Mouse (Mus musculus): ENCODE data around the gene Wfdc1.

Gene Wfdc1

DNA sequence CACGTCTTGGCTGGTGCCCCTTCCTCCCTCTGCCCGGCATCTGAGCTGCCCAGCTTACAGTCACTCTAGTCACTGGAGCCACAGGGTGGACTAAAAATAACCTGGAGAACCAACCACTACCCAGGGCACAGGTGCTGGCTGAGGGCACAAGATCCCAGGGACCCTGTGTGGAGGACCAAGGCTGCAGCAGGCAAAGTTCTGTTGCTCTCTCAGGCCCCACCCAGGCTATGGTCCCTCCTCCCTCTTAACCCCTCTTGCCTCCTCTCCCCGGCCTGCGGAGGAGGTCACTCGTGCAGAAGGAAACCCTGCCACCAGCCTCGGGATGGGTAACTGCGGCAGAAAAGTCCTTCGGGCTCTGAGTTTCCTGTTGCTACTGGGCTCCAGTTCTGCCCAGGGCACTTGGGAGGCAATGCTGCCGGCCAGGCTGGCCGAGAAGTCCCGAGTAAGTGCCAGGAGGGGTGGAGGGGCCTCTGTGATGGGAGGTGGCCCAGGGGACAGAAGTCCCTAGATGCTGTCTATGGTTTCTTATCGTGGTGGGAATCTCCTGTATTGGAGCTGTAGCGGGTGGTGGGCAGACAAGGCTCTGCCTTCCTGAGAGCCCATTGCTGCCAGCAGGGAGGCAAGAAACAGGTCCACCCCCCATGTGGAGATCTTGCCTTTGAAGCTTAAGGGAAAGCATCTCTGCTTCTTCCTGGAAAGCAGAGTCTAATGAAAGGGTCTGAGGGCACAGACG lies at the start of gene Wfdc1:
Wfdc1 (plus strand) TSS at position 147 of the 733 bp plus-strand sequence.
- DNase-seq = peak in 1 of 2 experiments; percentile 13

DNA sequence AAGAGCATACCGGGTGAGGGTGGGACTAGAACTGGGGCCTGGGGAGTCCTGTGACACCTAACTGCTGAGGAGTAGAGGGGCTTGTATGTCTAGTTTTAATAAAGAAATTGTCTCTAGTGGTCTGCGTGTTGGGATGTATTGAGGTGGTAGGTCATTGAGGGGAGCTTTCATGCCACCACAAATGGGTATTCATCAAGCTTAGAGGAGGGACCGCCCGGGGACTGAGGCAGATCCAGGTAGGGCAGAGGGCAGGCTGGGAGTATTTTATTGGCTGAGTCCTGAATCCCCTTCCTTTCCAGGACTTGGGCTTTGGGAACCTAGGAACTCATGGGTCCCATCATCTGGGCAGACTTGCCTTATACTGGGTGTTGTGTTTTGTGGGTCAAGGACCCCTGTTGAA lies 49.4 kb upstream of the Wfdc1 start:
- no peak for DNase-seq

DNA sequence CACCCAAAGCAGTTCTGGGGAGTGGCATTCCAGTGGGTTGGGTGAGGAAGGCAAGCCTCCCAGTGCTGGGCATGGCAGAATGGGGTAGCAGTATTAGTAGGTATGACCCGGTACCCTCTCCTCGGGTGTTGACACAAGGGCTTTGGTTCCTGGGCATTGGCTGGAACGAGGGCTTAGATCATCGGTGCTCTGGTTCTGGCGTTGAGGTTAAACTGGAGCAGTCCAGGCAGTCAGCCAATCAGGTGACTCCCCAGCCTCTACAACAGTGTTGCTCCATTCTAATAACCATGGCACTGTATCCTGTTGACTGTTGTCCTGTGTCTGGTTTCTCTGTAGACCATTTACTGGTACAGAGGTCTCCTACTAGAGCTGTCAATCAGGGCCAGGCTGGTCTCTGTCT lies 48.6 kb upstream of the Wfdc1 start:
- no peak for DNase-seq

DNA sequence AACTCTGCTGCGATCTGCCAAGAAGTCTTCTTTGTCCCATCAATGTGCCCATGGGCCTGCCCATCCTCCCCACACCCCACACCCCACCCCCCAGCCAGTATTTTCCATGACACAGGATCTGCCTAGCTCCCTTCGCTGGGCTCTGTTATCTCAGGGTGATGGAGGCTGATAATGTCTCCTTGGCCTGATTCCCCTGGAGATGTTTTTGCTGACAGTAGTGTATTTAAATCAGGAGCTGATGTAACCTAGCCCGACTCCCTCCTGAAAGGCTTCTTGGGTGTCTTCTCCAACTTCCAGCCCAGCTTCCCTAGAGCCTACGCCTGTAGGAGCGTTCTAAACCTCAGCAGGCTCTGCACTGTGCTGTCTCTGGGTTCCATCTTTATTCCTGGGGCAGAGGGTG lies 47.3 kb upstream of the Wfdc1 start:
- DNase-seq = no peak

DNA sequence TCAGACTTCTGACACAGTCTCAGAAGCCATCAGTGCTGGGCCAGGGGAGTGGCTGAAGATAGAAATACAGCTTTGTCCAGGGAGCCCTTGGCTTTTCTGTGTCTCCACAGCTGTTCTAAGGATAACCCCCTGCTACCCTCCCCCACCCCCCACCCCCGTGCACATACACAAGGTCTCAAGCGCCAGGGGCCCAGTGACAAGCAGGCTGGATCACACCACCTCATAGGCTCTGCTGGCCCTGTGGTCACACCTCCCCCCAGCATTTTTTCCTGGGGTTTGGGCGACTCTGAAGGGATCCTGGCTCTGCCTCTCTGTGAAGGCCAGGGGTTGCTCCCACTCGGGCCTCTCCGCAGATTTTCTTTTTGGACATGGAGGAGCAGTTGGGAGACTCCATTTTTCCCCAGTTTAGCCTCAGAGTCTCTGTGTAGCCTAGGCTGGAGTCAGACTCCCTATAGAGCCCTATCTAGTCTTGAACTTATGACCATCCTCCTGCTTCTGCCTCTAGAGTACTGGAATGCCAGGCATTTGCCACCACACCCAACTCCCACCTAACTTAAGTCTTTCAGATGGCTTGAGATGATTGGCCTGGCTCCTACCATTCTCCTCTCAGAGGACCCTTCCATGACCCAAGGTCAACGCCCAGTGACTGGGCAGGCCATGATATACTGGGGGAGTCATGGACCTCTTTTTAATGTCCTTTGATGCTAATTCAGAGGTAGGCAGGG lies 45.9 kb upstream of the Wfdc1 start:
- no peak for DNase-seq

DNA sequence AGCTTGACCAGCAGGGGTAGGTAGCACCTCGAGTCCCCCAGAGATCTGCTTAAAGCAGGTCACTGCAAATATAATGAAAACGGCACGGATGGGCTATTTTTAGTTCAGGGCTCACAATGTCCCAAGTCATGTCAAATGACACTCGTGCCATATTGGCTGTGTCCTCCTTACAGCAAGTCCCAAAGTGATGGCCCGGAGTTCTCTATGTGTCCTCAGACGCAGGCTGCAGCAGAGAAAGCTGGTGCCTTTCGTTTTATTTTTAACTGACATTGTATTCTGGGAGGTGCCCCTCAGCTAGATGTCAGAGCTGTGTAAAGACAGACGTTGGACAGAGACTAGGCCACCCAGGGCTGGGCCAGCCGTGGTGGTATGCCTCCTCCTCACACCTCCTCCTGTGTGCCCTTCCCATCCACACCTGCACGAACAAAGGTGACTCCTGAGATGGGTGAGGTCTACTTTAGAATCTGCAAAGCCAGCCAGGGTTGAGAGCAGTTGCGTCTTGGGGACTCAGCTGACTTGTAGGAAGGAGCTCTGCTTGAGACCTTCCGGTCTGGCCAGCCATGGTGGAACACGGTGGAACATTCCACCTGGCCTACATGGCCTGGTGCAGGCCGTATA lies 45.2 kb upstream of the Wfdc1 start:
- DNase-seq = no peak

DNA sequence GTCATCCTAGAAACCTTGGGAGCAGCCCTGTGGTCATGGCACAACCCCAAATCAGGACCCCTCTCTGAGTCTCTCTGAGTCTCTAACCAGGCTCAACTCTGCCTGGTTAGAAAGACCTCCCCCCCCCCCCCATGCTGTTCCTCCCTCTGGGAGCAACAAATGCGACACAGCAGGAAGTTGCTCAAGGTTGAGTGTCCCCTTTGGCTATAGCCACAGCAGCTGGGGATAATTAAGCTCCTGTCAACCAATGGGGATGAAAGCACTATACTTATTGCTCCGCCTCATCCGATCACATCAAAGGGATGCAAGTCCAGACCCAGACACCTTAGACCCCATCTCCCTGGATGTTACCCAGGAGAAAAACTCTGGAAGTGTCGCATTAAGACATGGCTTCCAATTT lies 43.6 kb upstream of the Wfdc1 start:
- DNase-seq = no peak

DNA sequence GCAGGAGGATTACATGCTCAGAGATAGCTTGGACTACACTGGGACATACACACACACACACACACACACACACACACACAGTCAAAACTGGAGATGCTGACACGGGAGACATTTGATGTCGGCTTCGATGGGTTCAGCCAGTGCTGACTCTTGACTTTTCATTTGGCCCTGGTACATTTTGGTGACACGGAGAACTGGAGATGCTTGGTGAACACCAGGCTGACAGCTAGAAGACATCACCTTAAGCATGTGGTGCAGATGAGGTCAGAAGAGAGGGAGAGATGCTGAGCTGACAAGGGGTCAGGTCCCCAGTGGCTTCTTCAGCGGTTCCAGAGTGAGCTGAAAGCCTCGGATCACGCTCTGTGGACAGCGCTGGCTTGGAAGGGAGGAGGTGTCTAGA lies 43.1 kb upstream of the Wfdc1 start:
- DNase-seq = no peak

DNA sequence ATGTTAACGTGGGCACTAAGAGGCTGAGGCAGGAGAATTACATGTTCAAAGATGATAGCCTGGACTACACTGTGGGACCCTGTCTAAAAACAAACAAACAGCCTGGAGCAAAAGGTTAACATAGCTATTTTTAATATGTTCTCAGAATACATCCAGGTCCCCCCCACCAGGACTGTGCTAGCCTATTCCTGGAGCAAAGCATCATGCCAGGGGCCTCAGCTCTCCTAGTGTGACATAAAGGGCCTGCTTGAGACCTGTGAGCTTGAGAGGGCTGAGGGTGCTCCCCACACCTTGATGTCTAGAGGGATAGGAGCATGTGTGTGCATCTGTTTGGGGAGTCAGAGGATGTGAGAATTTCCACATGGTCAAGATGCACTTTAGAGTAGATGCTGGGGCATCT lies 42.4 kb upstream of the Wfdc1 start:
- no peak for DNase-seq

DNA sequence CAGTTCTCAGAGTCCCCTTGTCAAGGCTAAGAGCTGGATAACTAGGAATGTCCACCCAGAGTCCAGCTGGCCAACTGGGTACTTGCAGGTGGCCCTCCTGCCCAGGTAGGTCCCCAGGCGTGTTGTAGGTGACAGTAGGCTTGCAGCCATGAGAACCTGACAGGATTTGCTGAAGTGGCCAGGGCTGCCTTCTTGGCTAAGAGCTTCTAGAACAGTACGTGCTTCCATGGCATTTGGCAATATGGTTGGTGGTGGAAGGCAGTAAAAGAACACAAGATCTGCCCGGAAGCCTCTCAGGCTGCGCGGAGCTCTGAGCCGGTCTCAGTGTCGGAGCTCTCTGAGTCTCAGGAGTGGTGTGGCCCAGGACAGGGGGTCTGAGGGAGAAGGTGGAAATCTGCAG lies 41.2 kb upstream of the Wfdc1 start:
- DNase-seq = no peak

DNA sequence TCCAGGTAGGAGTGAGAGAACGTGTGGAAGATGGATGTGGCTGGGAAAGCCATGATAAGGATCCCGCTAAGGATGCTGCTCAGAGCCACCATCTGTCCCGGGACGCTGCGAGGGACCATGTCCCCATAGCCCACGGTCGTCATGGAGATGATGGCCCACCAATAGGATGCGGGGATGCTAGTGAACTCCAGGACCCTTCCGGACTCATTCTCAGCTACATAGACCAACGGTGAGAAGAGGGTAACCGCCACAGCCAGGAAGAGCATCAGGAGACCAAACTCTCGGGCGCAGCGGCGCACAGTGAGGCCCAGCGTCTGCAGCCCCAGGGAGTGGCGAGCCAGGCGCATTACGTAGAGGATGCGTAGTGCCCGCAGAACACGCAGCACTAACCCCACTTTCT lies 40.4 kb upstream of the Wfdc1 start:
- DNase-seq = no peak

DNA sequence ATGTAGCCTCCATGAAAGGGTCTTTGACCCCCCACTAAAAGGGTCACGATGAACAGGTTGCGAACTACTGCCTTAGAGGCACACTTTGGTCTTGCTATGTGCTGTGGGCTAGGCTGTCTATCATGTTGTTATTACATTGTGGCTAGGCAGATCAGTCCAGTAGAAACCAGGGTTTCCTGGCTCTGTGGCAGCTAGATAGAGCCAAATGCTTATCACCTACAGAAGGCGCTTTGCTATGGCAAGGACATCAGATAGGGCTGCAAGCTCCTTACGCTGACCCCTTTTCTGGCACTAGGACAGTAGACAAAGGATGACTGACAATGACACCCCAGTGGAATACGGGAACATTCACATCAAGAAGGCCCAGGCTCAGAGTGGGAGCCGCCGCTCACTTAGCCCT lies 39.0 kb upstream of the Wfdc1 start:
- no peak for DNase-seq

DNA sequence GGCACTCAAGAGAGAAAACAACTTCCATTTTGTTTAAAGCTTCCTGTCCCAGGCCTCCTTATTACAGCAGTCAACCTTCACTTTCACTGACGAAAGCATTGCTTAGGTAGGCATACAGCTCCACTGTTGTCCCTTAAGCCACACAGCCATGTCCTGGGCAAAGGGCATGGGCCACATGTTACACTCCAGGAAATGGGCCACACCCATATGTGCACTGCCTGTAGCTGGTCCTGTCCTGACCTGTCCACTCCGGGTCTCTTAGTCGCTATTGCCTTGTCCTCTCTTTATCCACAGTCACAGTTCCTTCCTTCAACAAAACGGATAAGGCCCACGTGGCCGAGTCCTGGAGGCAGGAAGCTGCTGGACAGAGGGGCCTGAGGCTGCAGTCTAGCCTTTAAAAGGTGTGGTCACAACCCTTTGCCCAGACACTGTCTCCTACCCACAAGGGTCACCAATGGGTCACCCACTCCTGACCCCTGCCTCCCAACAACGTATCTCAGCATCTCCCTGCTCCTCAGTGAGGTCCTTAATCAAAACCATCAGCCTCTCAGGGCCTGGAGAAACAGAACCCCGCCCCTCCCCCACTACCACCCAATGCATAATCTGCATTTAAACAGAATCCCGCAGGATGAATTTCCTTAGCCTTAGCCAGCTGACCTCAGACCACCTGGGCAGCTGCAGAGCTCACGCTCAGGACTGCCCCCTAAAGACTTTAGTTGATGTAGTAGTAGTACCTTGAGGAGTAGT lies 38.4 kb upstream of the Wfdc1 start:
- no peak for DNase-seq

DNA sequence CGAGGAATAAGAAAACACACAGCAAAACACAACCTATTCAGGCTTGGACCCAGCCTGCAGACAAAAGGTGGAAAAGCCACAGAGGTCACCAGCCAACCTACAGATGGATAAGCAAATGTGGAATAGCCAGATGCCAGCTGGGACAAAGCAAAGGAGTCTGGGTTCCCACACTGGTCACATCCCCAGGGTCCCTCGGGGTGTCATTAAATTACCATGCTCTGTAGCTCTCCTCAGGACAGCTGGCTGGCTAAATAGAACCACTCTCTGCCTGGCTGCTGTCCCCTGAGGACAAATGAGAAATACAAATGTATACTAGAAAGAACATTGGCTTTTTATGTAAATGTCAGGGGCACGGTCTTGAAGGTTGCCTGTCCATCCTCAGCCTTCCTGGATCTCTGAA lies 35.3 kb upstream of the Wfdc1 start:
- DNase-seq = no peak

DNA sequence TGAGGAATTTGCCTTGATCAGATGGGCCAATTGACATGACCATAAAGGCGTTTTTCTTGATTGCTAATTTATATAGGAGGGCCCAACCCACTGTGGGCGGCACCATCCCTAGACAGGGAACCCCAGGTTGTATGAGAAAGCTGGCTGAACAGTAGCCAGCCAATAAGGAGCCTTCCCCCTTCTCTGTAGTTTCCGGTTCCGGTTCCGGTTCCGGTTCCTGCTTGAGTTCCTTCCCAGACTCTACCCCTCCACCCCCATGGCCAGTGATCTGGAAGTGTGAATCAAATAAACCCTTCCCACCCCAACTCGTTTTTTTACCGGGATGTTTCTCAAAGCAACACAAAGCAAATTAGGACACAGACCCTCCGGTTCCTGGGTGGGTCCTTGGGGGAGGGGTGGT lies 33.9 kb upstream of the Wfdc1 start:
- DNase-seq = no peak

DNA sequence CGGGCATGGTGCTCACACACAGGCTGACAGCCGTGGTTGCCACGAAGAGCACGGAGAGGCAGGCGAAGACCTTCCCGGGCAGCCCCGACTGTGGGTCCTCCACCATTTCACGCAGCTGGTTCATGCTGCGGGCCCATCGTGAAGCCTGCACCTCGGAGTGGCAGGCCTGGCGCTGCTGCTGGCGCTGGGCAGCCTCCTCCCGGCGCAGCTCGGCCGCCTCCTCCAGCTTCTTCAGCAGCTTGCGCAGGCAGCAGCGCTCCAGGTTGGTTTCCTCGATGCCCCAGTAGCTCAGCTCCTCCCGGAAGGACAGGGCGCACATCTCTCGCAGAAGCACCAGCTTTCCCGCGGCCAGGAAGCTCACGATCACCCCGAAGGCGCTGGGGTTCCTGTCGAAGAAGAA lies 33.3 kb upstream of the Wfdc1 start:
- DNase-seq = no peak

DNA sequence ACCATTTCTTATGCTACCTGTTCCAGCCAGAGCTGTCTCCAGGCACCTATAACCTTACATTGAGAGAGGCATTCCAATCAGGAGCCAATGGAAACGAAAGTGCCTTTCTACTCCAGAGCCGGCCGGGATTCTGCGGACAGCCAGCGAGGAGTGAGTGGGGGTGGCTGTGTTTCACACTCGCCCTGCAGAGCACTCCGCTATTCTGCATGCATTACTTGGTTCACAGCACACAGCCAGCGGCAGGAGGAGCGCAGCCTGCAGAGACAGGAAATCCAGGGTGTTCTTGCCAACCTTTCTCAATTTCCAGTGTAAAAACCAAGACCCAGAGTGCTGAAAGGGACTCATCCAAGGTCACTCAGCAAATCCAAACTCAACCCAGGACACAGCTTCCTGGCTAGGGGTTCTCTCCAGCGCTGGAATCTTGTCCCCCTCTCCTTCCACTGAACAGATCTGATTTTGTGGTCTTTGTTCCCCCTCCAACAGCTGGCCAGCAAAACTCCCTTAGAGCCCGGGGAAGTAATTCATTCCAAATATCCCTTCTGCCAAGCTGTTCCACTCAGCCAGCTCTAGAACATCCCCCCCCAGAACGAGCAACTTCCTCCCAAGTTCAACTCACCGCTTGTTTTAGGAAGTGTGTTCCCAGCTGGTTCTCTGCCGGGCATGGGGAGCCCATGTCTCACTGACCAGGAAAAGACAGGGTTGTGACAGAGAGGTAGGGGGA lies 31.4 kb upstream of the Wfdc1 start:
- no peak for DNase-seq

DNA sequence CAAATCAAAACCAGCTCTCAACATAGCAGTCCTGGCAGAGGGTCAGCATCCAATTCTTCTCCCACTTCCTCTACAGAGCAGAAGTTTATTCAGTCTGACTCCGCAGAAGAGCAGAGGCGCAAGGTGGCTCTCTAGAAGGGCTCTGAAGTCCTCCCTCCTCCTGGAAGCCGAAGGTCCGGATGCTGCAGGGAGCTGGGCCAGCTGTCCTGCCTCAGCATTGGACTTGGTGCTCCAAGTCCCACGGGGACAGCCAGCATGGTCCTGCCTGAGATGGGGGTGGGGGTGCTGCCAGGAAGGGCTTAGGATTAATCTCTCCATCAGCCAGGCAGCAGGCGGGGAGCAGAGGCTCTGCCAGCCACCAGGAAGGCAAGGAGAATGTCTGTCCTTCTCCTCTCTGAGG lies 30.8 kb upstream of the Wfdc1 start, which contains the start of gene Kcng4:
Kcng4 (minus strand) TSS at position 303 of the 400 bp plus-strand sequence.
- DNase-seq = peak in 1 of 2 experiments; percentile 22

DNA sequence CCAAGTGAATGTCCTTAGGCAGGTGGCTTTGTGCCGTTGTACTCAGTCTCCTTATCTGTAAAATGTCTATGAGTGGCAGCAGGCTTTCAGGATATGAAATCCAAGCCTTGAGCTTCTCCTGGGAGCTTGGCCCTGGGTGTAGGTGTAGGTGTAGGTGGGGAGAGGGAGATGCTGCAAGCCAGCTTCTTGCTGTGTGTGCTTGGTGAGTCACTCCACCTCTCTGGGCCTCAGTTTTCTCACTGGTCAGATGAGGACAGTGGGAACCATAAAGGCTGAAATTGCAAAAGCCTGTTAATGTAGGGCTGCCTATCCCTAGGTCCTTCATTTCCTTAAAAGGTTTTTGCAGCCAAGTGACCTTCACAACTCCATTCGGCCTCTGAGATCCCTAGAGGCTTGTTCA lies 30.2 kb upstream of the Wfdc1 start:
- no peak for DNase-seq

DNA sequence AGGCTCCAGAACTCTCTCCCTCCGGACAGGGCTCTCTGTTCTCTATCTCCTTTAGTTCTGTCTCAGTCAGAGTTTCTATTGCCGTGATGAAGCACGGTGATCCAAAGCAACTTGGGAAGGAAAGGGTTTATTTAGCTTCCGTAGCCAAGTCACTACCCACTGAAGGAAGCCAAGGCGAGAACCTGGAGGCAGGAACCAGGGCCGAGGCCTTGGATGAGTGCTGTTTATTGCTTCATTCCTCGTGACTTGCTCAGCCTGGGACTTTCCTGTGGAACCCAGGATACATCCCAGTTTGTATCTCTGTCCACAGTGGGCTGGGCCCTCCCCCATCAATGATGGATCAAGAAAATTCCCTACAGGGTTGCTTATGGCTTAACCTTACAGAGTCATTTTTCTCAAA lies 29.4 kb upstream of the Wfdc1 start:
- no peak for DNase-seq

DNA sequence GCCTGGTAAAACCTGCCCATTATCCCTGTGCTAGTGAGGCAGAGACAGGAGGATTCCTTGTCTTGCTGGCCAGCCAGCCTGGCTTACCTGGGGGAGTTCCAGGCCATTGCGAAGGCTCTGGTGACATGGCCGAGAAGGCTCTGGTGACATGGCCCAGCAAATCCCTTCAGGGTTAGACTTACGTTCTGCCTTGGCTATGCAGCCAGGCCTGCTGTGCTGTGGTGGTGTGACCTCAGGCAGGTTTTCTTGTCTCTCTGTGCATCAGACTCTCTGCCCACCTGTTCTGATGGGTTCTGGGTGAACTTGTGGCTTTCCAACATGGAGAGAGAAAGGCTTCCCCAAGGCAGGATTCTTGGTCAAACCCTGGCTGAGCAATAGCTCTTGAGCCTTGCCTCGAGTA lies 28.8 kb upstream of the Wfdc1 start:
- DNase-seq = no peak

DNA sequence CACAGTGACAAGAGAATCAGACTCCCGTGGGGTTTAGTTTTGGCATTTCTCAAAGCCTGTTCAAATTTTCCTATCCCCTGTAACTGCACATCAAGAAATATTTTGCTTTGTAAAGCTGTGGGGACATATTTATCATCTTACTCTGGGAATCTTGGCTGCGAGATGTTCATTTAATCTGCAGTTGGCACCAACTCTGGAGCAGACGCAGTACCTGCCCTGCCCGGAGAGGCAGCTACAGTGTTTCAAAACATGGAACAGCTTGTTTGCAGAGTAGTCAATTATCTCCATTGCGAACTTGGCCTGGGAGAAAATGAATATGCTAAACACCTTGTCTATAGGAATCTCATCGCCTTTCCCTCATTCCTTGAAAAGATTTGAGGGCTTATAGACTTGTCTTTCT lies 27.9 kb upstream of the Wfdc1 start:
- DNase-seq = peak; percentile 26 to 39

DNA sequence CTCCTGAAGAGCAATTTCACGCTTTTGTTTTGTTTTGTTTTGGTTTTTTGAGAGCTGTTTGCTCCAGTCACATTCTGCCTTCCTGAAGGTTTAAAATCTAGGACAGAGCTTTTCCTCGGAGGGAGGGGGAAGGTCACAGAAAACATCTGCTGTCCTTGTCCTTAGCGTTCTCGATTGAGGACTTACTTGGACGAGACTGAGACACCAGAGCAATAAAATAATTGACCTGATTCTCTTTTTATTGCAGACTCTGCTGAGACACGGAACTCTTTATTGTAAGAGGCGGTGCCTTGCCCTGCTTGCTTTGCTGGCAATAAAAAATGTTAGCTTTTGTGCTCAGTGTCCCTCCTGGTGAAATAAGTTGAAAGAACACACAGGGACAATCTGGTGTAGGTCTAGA lies 26.4 kb upstream of the Wfdc1 start:
- no peak for DNase-seq
